Mouse (Mus musculus): Measurements from ENCODE around the gene Olfr689.
"Not testable (repeated sequence)": the region's sequence is repeated elsewhere in the genome, so short reads cannot be mapped to it uniquely, and the experiment has no call there.

The Olfr689 gene

DNA sequence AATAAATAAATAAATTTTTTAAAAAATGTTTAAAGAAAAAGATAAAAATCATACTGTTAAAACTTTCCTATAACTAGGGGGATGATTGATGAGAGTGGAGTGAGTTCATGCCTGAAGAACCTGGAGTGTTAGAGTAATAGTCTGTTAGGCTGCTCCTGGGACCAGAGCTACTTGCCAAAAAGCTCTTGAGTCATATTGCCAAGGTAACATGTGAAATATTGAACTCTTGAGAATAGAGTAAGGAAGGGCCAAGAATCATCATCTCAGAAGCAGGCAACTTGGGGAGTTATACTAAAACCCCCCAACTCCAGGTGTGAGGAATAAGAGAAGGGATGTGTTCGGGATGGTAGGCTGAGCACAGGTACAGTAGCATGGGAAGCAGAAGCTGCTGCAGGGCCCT is at the start of gene Olfr689:
Gene Olfr689, plus strand, starts transcription at position 301 of the 400 bp plus-strand sequence.
- DNase-seq (ENCODE audit: inconsistent age in 2 of 2, low spot score in 1 of 2): no peak

DNA sequence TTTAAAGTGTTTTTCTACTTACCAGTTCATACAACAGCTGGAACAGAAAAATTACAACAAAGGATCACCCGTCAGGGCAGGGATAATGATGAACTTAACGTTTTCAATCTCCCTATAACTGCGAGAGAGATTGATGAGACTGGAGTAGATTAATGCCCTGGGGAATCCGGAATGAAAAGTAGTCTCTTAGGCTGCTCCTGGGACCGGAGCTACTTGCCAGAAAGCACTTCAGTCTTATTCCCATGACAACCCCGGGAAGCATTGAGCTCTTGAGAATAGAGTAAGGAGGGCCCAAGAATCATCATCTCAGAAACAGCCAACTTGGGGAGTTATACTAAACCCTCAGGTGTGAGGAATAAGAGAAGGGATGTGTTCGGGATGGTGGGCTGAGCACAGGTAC is 38.5 kb upstream of the Olfr689 start:
- DNase-seq (ENCODE audit: inconsistent age in 2 of 2, low spot score in 1 of 2): no peak

DNA sequence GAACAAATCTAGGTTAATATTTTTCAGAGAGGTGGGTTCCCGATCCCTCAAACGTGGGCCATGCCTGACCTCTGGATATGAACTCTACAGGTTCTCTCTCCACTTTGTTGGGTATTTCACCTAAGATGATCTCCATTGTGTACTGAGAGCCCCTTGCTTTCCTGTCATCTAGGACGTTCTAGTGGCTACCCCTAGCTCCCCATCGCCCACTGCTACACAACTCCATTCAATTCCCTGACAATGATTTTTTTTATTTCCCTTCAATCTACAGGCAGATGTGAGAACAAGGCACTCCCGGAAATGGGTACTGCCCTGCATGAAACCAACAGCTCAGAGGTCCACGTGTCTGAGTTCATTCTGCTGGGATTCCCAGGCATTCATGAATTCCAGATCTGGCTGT is 23.2 kb upstream of the Olfr689 start, which contains the start of gene Olfr688:
Gene Olfr688, plus strand, starts transcription at position 301 of the 400 bp plus-strand sequence.
- no peak for DNase-seq (ENCODE audit: inconsistent age in 2 of 2, low spot score in 1 of 2)

DNA sequence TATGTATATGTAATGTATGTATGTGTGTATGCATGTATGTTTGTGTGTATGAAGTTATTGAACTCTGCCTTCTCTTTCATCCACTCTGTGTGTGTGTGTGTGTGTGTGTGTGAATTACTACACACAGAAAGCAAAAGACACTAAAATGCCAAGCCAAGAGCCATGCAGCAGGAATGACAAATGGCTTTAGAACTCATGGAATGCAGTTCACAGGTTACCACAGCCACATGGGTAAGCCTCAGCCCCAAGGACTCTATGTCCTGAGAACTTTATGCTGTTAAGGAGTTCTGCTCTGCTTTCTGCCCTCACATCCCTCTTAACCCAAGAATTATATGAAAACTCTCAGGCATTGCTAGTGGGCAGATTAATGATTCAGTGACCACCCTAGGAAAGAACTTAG is 20.9 kb upstream of the Olfr689 start:
- no peak for DNase-seq (ENCODE audit: inconsistent age in 2 of 2, low spot score in 1 of 2)

DNA sequence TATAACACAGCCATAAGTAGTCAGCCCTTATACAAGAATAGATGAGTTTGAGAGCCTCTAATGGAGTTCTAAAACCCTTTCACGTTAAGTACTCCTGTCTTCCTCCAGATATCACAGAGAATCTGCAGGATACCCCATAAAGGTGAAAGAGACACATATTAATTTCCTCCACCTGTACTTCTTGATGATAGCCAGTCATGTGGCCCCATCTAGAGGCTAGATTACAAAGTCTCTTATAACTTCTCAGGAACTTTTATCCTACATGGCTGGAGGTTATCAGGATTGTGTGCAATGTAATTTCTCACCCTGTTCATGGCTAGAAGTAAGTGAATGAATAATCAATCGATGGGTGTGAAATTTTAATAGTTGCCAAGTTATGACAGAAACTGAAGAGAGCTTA is 14.3 kb downstream of the Olfr689 start:
- DNase-seq (ENCODE audit: inconsistent age in 2 of 2, low spot score in 1 of 2): no peak

DNA sequence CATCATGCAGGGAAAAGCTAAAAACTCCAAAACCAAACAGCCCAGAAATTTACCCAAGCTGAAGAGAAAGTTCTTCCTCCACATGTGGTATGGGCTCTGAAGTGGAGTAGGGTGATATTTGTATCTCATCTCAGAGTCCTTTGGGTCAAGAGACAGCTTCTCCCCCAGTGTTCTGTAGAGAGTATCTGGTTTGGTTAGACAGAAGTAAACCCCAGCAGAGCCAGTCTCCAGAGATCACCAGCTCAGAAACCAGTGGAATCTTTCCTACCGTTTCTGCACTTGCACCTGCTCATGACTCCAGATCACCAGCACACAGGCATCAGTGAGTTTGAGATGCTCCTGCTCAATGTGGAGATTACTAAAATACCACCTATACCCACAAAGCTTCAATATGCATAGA is 23.0 kb downstream of the Olfr689 start, which contains the start of gene Olfr690:
Gene Olfr690, minus strand, starts transcription at position 101 of the 400 bp plus-strand sequence.
- DNase-seq (ENCODE audit: inconsistent age in 2 of 2, low spot score in 1 of 2): no peak

DNA sequence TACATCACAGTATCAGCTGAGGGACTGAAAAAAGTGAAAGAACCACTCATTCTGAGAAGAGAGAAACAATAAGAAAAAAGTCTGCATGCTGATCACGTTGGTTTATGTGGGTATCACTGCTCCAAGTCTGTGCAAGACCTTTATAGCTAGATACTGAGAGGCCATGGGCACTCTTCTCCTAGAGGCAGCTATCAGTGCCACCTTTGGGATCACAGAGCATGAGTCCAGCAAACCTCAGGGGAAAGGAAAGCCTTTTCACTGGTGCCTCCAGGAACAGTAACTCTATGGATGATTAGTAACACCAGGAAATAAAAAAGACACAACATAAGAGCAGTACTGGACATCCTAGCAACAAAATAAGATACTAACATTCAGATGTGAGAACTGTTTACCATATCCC is 31.2 kb downstream of the Olfr689 start, which contains the start of gene Olfr691:
Gene Olfr691, minus strand, starts transcription at position 101 of the 400 bp plus-strand sequence.
- no peak for DNase-seq (ENCODE audit: inconsistent age in 2 of 2, low spot score in 1 of 2)

DNA sequence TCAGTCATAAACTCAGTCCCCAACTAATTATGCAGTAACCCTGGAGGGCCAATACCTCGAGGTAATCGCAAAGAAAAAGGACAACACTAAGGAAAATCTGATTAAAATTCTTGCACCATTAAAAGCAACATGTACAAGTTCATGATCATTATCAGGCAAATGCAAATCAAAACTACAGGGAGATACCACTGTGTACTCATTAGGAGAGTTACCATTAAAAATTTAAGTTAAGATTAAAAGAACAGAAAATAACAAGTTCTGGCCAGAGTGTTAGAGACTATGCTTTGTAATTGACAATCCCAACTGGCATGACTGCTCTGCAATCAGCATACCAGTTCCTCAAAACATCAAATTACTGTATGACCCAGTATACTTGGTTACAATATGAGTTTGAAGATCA is 31.8 kb downstream of the Olfr689 start:
- no peak for DNase-seq (ENCODE audit: inconsistent age in 2 of 2, low spot score in 1 of 2)

DNA sequence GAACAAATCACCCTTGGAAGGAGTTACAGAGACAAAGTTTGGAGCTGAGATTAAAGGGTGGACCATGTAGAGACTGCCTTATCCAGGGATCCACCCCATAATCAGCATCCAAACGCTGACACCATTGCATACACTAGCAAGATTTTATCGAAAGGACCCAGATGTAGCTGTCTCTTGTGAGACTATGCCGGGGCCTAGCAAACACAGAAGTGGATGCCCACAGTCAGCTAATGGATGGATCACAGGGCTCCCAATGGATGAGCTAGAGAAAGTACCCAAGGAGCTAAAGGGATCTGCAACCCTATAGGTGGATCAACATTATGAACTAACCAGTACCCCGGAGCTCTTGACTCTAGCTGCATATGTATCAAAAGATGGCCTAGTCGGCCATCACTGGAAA is 45.1 kb downstream of the Olfr689 start:
- DNase-seq (ENCODE audit: inconsistent age in 2 of 2, low spot score in 1 of 2): not testable (repeated sequence)

DNA sequence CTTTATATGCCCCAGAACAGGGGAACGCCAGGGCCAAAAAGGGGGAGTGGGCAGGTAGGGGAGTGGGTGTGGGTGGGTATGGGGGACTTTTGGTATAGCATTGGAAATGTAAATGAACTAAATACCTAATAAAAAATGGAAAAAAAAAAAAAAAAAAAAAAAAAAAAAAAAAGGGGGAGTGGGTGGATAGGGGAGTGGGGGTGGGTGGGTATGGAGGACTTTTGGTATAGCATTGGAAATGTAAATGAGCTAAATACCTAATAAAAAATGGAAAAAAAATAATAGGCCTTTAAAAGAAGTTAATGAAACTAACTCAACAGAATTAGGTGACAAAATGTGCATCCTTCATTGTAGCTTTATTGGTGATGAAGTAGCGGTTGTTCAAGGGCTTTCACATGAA is 45.5 kb downstream of the Olfr689 start:
- DNase-seq (ENCODE audit: inconsistent age in 2 of 2, low spot score in 1 of 2): not testable (repeated sequence)

DNA sequence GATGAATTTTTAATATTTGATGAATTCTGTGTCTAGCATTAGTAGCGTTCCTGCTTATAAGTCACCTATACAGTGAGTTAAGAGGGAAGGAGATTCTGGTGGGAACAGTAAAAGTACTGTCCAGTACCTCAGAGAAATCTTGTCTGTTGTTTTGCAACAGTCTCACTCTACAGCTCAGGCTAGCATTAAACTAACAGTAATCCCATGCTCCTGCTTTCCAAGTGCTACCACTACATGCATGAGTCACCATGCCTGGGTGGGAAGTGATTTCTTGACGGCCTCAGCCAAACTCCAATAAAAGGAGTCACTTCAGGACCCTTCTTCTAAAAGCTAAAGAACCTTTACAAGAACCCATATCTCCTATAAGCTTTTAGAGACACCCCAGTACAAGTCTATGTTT is 50.7 kb downstream of the Olfr689 start:
- DNase-seq (ENCODE audit: inconsistent age in 2 of 2, low spot score in 1 of 2): no peak

DNA sequence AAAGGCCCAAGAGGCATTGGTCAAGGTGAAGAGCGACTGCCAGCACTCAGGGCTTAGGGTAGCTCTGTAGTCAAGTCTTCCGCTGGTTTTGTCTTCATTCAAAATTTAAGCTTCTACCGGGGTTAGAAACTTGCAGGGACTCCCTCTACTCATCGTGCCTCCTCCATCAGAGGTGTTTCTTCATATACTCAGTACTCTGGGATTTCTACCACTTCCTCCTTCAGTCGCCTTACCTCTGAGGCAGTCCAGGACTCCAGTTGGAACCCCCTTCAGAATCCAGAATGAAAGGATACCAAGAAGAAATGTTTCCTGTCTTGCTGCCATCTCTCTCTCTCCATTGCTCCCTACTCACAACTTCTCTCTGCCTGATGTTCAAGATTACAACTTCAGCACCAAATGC is 56.3 kb downstream of the Olfr689 start:
- no peak for DNase-seq (ENCODE audit: inconsistent age in 2 of 2, low spot score in 1 of 2)

DNA sequence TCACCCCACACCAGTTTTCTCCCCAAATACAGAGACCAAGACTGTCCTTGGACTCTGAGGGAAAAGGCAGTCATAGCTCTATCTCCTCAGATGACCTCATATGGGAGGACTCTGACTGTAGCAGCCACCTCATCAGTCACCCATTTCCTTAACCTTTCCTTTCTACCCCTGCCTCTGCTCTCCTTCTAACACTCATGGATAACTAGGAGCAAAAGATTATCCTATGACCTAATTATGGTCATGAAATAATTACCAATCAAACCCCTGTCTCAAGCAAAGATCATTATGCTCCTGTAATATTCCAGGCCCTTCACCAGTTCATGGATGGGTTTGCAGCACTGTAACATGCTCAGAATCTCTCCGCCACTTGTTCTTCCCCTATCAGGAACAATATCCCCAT is 57.0 kb downstream of the Olfr689 start, which contains the start of gene Olfr692:
Gene Olfr692, plus strand, starts transcription at position 301 of the 400 bp plus-strand sequence.
- no peak for DNase-seq (ENCODE audit: inconsistent age in 2 of 2, low spot score in 1 of 2)

DNA sequence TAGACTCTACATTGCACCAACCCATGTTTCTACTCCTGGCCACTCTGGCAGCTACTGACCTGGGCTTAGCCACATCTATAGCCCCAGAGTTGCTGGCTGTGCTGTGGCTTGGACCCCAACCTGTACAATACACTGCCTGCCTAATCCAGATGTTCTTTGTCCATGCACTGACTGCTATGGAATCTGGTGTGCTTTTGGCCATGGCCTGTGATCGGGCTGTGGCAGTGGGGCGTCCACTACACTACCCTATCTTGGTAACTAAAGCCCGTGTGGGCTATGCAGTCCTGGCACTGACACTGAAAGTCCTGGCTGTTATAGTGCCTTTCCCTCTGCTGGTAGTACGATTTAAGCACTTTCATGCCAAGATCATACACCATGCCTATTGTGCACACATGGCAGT is 57.6 kb downstream of the Olfr689 start:
- no peak for DNase-seq (ENCODE audit: inconsistent age in 2 of 2, low spot score in 1 of 2)
